Mouse (Mus musculus): ENCODE data around the gene Tex264.
"Not testable (repeated sequence)": the region's sequence is repeated elsewhere in the genome, so short reads cannot be mapped to it uniquely, and the experiment has no call there.

Tex264 gene

GRCm38 (mm10) chr9:106664433-106664832 lies 21.3 kb downstream of the Tex264 start:
- DNase-seq (ENCODE audit: low spot score), result no peak

DNA sequence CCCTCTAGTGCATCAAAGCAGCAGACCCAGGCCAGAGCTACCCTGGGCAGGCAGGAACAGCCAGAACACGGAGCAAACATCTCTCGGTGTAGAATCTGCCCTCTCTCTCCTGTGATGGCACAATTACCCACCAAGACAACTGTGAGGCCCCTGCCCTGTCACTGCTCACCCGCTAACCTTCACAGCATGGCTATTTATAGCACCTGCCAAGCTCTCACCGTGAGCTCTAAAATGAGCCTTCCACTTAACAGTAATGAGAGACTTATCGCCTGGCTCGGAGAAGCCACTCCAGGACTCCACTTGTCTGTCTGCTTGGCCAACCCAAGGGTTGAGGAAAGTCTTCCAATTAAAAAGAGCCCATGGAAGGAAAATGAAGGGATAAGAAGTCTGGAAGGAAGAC lies 22.5 kb downstream of the Tex264 start:
- no peak for DNase-seq (ENCODE audit: low spot score)

DNA sequence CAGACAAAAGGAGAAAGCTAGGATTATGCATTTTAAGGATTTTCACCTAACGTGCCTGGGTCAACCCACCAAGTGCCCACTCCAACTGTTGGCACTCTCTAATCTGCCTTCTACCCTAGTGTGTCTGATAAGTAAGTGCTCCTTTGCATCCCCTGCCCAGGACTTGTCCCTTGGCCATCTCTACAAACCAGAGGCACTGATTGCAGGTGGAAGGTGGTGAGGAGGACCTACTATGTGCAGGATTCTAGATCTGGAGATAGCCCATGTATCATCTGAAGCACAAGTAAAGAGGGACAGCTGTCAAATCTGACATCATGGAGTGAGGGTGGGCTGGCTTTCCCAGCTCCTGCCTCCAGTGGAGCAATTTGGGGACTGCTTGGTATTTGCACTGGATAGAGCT lies 25.8 kb downstream of the Tex264 start:
- no peak for DNase-seq (ENCODE audit: low spot score)

DNA sequence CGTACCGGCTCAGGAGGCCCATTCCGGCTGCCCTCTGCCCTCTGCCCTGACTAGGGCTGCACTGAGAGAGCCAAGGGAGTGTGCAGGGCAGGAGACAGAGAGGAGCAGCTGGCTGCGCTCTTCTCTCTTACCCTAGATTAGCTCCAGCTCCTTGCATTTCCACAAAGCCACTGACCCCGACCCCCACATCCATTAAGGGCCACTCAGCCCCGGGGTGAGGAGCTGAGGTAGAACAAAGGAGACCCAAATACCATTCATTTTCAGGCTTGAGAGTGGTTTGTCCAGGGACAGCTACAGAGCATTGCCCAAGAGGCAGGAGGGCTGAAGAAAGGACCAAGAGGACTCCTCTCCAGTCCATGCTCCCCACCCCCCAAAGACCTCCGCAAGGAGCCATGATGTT lies 26.3 kb downstream of the Tex264 start:
- no peak for DNase-seq (ENCODE audit: low spot score)

DNA sequence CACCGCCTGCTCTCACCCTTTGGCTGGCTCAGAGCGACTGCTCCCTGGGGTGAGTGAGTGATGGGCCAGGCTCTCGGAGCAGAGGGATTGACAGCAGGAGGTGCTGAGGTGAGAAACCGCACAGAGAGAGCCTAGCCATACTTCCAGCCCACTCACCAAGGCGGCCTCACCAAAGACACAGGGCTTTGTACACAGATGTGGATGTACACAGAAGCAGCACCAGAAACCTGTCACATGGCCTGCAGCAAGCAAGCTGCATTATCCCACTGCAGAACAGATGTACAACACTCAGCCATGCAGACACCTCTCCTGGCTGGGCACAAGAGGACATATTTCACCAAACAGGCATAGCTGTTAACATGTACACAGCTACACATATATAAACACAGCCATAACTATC lies 28.1 kb downstream of the Tex264 start:
- DNase-seq (ENCODE audit: low spot score), result no peak

DNA sequence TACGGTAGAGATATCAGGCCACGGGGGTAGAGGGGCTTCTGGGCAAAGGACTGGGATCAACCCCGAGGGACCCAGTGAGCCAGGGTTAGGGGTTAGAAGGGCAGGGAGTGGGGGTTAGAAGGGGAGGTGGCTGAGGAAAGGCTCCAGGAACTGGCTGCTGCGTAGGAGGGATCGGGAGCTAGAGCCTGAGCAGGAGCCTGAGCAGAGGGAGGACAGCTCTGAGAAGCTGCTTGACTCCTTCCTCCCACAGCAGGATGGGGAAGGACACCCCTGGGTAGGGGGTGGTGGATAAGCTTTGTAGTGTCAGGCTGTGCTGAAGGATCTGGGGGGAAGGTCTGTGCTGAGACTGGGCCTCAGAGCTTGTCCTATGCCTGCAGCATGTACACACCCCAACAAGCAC lies 28.9 kb downstream of the Tex264 start:
- DNase-seq (ENCODE audit: low spot score), result no peak

DNA sequence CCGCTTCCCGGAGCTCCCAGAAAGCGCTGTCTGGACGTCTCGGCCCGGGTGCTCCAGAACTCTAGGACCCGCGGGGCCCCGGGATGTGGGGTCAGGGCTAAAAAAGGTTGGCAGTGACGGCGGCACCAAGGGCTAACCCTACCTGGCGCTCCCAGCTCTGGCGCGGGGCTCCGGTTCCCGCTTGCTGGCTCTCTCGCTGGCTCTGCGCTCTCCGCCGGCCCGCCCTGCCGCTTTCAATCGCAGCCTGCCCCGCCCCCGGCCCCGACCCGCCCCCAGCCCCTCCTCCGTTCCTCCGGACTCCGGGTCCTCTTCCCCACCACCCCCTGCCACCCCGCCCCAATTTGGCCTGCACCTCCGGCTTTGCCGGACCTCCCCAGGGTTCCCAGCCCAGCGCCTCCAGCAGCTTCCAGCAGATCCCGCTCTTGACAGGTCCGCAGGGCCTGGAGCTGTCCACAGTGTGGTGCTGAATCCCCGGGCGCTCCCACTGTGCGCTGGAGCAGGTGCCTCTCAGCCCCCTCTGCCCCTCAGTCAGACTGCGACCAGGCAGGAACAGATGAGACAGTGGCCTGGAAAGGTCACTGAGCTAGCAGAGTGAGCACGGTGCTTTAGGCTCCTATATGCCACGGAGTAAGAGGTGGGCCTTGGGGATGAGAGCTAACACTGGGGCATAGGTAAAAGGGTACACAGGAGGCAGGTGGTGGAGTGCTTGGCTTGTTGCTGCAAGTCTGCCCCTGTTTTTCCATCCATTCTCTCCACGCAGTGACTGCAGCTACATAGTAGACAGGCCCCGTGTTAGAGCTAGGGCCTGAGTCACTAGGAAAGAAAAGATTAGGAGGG lies 29.6 kb downstream of the Tex264 start, which contains the start of gene Grm2:
Grm2 (minus strand) TSS at position 199 of the 837 bp plus-strand sequence.
- DNase-seq (ENCODE audit: low spot score), result no peak

- DNase-seq (ENCODE audit: low spot score), result no peak
Measured at GRCm38 (mm10) chr9:106652720-106653119, 33.0 kb downstream of the Tex264 start.

DNA sequence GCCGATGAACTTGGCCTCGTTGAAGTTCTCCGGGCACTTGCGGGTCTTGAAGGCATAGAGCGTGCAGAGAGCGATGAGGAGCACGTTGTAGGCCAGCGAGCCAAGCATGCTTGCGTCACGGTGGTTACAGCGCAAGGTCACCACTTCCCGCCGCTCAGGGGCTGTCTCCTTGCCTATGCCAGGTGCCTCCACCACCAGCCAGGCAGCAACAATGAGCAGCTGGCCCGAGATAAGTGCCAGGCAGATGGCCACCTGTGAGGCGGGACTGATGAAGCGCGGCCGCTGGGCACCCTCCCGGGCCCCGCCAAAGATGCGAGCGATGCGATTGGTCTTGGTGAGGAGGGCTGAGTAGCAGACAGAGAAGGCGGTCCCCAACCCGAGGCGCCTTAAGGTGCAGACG lies 38.5 kb downstream of the Tex264 start:
- no peak for DNase-seq (ENCODE audit: low spot score)

- no peak for DNase-seq (ENCODE audit: low spot score)
Measured at GRCm38 (mm10) chr9:106645684-106646271, 39.9 kb downstream of the Tex264 start.

DNA sequence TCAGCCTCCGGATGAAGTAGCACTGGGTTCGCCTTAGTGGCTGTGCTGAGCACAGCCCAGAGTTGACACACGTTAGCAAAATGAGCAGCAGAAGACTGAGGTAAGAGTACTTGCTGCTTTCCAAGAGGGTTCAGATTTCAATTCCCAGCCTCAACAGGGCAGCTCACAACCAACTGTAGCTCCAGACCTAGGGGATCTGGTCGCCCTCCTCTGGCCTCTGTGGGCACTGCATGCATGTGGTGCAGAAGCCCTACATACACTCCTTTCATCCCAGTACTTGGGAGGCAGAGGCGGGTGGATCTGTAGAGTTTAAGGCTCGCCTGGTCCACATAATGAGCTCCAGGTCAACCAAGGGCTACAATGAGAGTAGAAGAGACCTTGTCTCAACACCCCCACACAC lies 41.9 kb downstream of the Tex264 start:
- DNase-seq (ENCODE audit: low spot score), result no peak

- peak; percentile 53 for DNase-seq (ENCODE audit: low spot score)
Measured at GRCm38 (mm10) chr9:106643128-106643527, 42.6 kb downstream of the Tex264 start.

DNA sequence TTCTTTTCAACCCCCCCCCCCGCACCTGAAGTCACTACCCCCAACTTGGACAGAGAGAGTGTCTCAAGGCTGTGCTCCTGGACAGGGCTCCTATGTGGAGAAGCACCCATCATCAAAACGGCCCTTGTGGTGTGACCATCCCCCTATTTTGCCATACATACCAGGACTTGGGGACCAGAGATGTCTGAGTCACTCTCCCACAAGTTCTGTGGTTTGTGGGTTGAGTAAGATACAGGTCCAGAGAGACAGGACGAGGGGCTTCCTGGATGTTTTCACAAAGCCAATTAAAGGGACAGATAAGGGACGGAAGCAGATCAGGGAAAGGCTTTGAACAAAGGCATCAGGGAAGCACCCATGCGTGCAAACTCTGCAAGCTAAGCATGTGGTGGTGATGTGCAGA lies 44.4 kb downstream of the Tex264 start:
- no peak for DNase-seq (ENCODE audit: low spot score)

DNA sequence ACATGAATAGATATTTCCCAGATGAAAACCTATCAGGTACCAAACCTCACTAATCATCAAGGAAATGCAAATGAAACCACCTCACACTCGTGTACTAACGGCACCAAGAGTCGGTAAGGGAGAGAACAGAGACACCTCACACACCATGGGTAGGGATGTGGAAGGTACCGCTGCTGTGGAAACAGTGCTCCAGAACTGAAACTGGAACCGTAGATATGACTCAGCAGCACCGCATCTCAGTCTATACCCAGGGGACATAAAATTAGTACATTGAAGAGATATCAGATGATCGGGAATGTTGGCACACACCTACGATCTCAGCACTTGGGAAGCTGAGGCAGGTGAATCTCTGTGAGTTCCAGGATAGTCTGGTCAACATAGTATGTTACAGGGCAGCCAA lies 47.6 kb downstream of the Tex264 start:
- DNase-seq (ENCODE audit: low spot score), result no peak

- no peak for DNase-seq (ENCODE audit: low spot score)
Measured at GRCm38 (mm10) chr9:106632185-106632584, 53.5 kb downstream of the Tex264 start.

DNA sequence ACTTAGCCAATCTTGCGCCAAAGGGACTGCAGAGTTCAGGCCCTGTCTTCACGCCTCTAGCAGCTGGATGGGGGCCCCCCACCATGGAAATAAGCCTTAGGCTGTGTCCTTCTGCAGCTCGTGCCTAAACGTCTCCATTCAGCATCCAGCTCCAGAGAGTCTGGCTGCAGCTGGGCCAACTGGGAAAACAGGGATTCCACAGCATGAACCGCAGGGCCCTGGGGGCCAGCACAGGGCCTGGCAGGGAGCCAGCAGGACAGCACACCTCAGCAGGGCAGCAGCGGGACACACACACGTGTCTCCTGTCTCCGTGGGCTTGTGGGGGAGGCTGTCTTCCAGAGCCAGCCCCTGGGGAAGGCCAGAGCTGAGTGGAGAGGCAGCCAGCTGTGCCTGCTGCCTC lies 57.9 kb downstream of the Tex264 start:
- DNase-seq (ENCODE audit: low spot score), result not testable (repeated sequence)

GRCm38 (mm10) chr9:106626282-106626681 lies 59.4 kb downstream of the Tex264 start, which contains the start of gene Iqcf6:
Iqcf6 (plus strand) TSS chr9:106626582.
- no peak for DNase-seq (ENCODE audit: low spot score)

GRCm38 (mm10) chr9:106617496-106617895 lies 68.2 kb downstream of the Tex264 start:
- peak; percentile 92 for DNase-seq (ENCODE audit: low spot score)

DNA sequence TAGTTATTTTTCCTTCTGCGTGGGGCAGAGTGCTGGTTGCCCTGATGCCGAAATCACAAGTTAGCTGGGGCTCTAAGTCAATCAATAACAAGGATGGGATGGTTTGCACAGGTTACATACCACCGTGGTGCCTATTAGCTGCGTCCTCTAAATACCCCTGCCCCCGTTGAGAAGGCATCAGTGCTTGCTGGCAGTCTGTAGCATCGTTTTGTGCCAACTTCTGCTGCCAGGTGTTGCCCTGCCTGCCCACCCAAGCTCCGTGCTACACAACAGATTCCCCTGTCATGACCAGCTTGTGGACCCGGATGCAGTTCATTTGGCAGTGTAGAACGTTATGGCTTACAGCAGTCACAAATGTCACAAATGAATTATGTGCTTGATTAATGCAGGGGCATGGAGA lies 69.4 kb downstream of the Tex264 start:
- no peak for DNase-seq (ENCODE audit: low spot score)

DNA sequence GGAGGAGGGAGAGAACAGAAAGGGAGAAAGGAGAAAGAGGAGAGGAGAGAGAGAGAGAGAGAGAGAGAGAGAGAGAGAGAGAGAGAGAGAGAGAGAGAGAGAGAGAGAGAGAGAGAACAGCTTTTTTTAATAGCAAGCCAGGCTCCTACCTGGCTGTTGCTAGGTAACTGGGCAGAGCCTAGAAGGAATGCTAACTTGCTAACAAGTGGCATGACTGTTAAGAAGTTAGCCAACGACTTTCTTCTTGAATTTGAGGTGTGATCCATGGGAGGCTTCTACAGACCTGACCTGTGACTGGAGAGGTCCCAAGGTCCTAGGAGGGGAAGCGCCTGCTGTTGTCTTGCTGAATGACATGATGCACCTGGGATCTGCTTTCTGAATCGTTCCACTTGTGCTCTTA lies 71.1 kb downstream of the Tex264 start:
- DNase-seq (ENCODE audit: low spot score), result no peak

GRCm38 (mm10) chr9:106613951-106614350 lies 71.8 kb downstream of the Tex264 start:
- DNase-seq (ENCODE audit: low spot score), result no peak

GRCm38 (mm10) chr9:106610727-106611126 lies 75.0 kb downstream of the Tex264 start:
- no peak for DNase-seq (ENCODE audit: low spot score)
